In the genomic region with DNA sequence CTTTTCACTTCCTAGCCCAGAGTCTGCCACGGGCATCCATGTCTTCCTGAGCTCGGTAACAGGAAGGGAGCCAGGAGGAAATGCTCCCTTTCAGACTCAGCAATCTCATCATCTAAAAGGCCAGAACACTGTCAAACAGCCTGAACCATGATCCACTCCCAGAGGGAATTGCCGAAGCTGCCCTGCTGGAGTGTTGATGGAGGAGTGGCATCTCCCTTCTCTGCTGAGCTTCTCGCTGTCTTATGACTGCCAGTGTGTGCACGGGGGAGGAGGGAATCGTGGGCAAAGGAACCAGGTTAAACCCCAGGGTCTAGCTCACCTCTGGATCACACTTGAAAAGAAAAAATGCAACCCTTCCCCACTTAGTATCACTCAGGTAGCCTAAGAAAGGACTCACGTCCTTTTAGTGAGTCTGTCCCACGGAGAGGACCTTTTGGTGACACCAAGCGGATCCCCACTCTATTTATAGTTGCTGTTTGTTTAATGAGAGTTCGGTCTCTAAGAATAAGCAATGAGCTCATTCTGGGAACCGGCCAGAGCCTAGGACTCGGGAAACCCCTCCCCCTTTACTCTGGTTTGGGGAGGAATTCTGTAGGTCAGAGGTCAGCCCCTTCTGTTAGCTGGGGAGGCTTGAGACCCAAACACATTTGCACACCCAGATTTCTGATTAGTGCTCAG, we compare ENCODE assay signal across 9 mouse cellular contexts.
A peak's percentile ranks its signal among the peaks of the same experiment; 100 is the strongest.
DNase-seq lines count a peak whose midpoint lies in the region; ATAC-seq and TF ChIP-seq lines count a peak whose summit lies in the region.
"Had no signal": no experiment of that assay in that cellular context is flagged by ENCODE, and none has a peak within 500 bp of the region (broad histone marks: within the 10 kb centered on the region; RNA-seq: fewer than 3 reads in every experiment).

No protein-coding gene starts in this region.

- peak overlapping the region; percentile 90 to 94 for H3K27ac ChIP-seq in heart, embryonic 14.5 days (replicated peaks in 1 of 2; ENCODE audit: control insufficient read depth in 1 of 2, insufficient read depth in 1 of 2, low read depth in 2 of 2, low read length in 2 of 2)
- H3K27ac ChIP-seq in limb, embryonic 14.5 days (replicated peaks; ENCODE audit: low read depth, low read length): no peak overlapping the region
- H3K27ac ChIP-seq in stomach, postnatal 0 days (replicated peaks): peak overlapping the region; percentile 53; the same call in 1 of the 2 replicates

- ATAC-seq in heart, embryonic 14.5 days (ENCODE audit: insufficient number of reproducible peaks, insufficient read depth, low FRiP score, low read depth): peak; percentile 70
- ATAC-seq in limb, embryonic 14.5 days (ENCODE audit: low FRiP score, low read depth): no peak
- ATAC-seq in stomach, postnatal 0 days (ENCODE audit: low FRiP score, low TSS enrichment): peak; percentile 68; the same call in 1 of the 2 replicates
- no peak for ATAC-seq in CD4-positive, CD25-positive, alpha-beta regulatory T cell, adult 4 months

- 9% methylated on average over 12 of the region's 12 CpGs for WGBS in heart, embryonic 14.5 days
- 48% methylated on average over 12 of the region's 12 CpGs for WGBS in limb, embryonic 14.5 days
- WGBS in stomach, postnatal 0 days: 18% methylated on average over 12 of the region's 12 CpGs

- H3K4me3 ChIP-seq in heart, embryonic 14.5 days (ENCODE audit: control insufficient read depth in 1 of 2, insufficient read depth in 1 of 2, low read depth in 1 of 2, low read length in 2 of 2): peak overlapping the region; percentile 13 to 21
- no peak overlapping the region for H3K4me3 ChIP-seq in limb, embryonic 14.5 days (replicated peaks; ENCODE audit: low read length)
- no peak overlapping the region for H3K4me3 ChIP-seq in stomach, postnatal 0 days (ENCODE audit: low read depth, low read length)
- H3K4me3 ChIP-seq: erythroblast, embryonic 14.5 days had no signal

- peak overlapping the region; percentile 67 for H3K9ac ChIP-seq in heart, embryonic 14.5 days (ENCODE audit: low read length)
- H3K9ac ChIP-seq in limb, embryonic 14.5 days (ENCODE audit: low read depth, low read length, severe bottlenecking): no peak overlapping the region
- no peak overlapping the region for H3K9ac ChIP-seq in stomach, postnatal 0 days (ENCODE audit: low read length)

- peaks cover 36 to 48% of the 10 kb centered on the region in 2 experiments for H3K4me1 ChIP-seq in heart, embryonic 14.5 days (ENCODE audit: control insufficient read depth in 2 of 2, insufficient read depth in 2 of 2, low read length in 2 of 2)
- H3K4me1 ChIP-seq in limb, embryonic 14.5 days (ENCODE audit: control insufficient read depth, insufficient read depth, low read length): no peaks in the 10 kb centered on the region
- peaks cover 7% of the 10 kb centered on the region for H3K4me1 ChIP-seq in stomach, postnatal 0 days (replicated peaks; ENCODE audit: control insufficient read depth, insufficient read depth)

- peaks cover 14% of the 10 kb centered on the region; the same call in 1 of the 2 replicates for H3K9me3 ChIP-seq in heart, embryonic 14.5 days (ENCODE audit: control insufficient read depth, low read length)
- no peaks in the 10 kb centered on the region for H3K9me3 ChIP-seq in limb, embryonic 14.5 days (ENCODE audit: control insufficient read depth, low read length)
- H3K9me3 ChIP-seq in stomach, postnatal 0 days (ENCODE audit: control insufficient read depth, low read length): no peaks in the 10 kb centered on the region

- no peaks in the 10 kb centered on the region for H3K36me3 ChIP-seq in heart, embryonic 14.5 days (ENCODE audit: control insufficient read depth, insufficient read depth, low read length)
- no peaks in the 10 kb centered on the region for H3K36me3 ChIP-seq in limb, embryonic 14.5 days (ENCODE audit: control insufficient read depth, insufficient read depth, low read length)
- H3K36me3 ChIP-seq in stomach, postnatal 0 days (ENCODE audit: control insufficient read depth, insufficient read depth, low read length): no peaks in the 10 kb centered on the region

- DNase-seq in retina, postnatal 1 day: peak; percentile 47
- no peak for DNase-seq in retina, embryonic 14.5 days (ENCODE audit: low spot score)
- DNase-seq in limb, embryonic 14.5 days (ENCODE audit: low spot score): peak; percentile 33
- DNase-seq in stomach, postnatal 0 days (ENCODE audit: low spot score): no peak
- no peak for DNase-seq in frontal cortex, adult 2 months (ENCODE audit: extremely low spot score in 1 of 2, low spot score in 1 of 2)
- DNase-seq in cerebellum, adult 11-12 months: no peak

- H3K4me2 ChIP-seq in heart, embryonic 14.5 days (ENCODE audit: low read length): peak overlapping the region; percentile 60
- no peak overlapping the region for H3K4me2 ChIP-seq in limb, embryonic 14.5 days (replicated peaks; ENCODE audit: low read depth, low read length, severe bottlenecking)
- peak overlapping the region; percentile 11; the same call in 1 of the 2 replicates for H3K4me2 ChIP-seq in stomach, postnatal 0 days (replicated peaks; ENCODE audit: low read depth)

- TF ChIP-seq POLR2A in limb, embryonic 14.5 days (IDR thresholded peaks at IDR 0.05; ENCODE audit: borderline replicate concordance, extremely low read depth, insufficient read depth, insufficient read length): no peak

- TF ChIP-seq CTCF in stomach, postnatal 0 days (IDR thresholded peaks at IDR 0.05; ENCODE audit: low read depth): no peak

- TF ChIP-seq EP300 in stomach, postnatal 0 days (optimal IDR thresholded peaks at IDR 0.05): no peak

- no peaks in the 10 kb centered on the region for H3K27me3 ChIP-seq in heart, embryonic 14.5 days (ENCODE audit: control insufficient read depth, insufficient read depth, low read length)
- H3K27me3 ChIP-seq in limb, embryonic 14.5 days (ENCODE audit: control insufficient read depth, insufficient read depth, low read length): no peaks in the 10 kb centered on the region
- no peaks in the 10 kb centered on the region for H3K27me3 ChIP-seq in stomach, postnatal 0 days (ENCODE audit: control insufficient read depth, insufficient read depth, low read length)

Comparison
In these comparisons a context has a peak if more than half of its experiments do, and no peak if none do; other contexts are left out.
1. DNase-seq: peak in retina, postnatal 1 day (single experiment) and limb, embryonic 14.5 days (single experiment); none in retina, embryonic 14.5 days (single experiment), stomach, postnatal 0 days (single experiment), frontal cortex, adult 2 months (0 of 2) and cerebellum, adult 11-12 months (single experiment).
2. ATAC-seq: peak in heart, embryonic 14.5 days (single experiment) and stomach, postnatal 0 days (single experiment); none in limb, embryonic 14.5 days (single experiment) and CD4-positive, CD25-positive, alpha-beta regulatory T cell, adult 4 months (single experiment).
3. H3K4me3 ChIP-seq: peak in heart, embryonic 14.5 days (2 of 2); none in limb, embryonic 14.5 days (single experiment) and stomach, postnatal 0 days (single experiment).